Mouse (Mus musculus): ENCODE data around the gene Ccdc124. TPM values are rescaled to one million over a fixed set of nuclear protein-coding genes. Genes with fewer than 3 reads are reported as not detected.
A peak's percentile ranks its signal among the peaks of the same experiment; 100 is the strongest.

The Ccdc124 gene
- polyA plus RNA-seq, 1 experiment: 142 TPM

- no peaks in the 10 kb centered on the region for H3K27me3 ChIP-seq (ENCODE audit: control insufficient read depth, insufficient read depth, insufficient read length)
- H3K79me2 ChIP-seq (ENCODE audit: control insufficient read depth, insufficient read depth): peaks cover 11% of the 10 kb centered on the region
- H3K36me3 ChIP-seq (ENCODE audit: control insufficient read depth, insufficient read depth): peaks cover 27% of the 10 kb centered on the region
- no peaks in the 10 kb centered on the region for H3K79me3 ChIP-seq (ENCODE audit: low read depth)
- H3ac ChIP-seq (ENCODE audit: control insufficient read depth, insufficient read length, low read depth): no peak overlapping the region
- no peak overlapping the region for H3K4me3 ChIP-seq (ENCODE audit: insufficient read depth, poor library complexity, severe bottlenecking)
- TF ChIP-seq CTCF (IDR thresholded peaks at IDR 0.05; ENCODE audit: control insufficient read depth, insufficient read depth, insufficient read length) (no peak), CEBPB (IDR thresholded peaks at IDR 0.05; ENCODE audit: low read depth) (no peak), MAX (IDR thresholded peaks at IDR 0.05) (no peak), USF1 (IDR thresholded peaks at IDR 0.05; ENCODE audit: low read depth) (no peak)
Measured at GRCm38 (mm10) chr8:70890656-70891055, 16.9 kb upstream of the Ccdc124 start.

- no peaks in the 10 kb centered on the region for H3K36me3 ChIP-seq (ENCODE audit: control insufficient read depth, insufficient read depth)
- TF ChIP-seq CTCF (IDR thresholded peaks at IDR 0.05; ENCODE audit: control insufficient read depth, insufficient read depth, insufficient read length): no peak
- no peak for TF ChIP-seq CEBPB (IDR thresholded peaks at IDR 0.05; ENCODE audit: low read depth)
- TF ChIP-seq MYOD1 (IDR thresholded peaks at IDR 0.05; ENCODE audit: control insufficient read depth, insufficient read length, low read depth): no peak
- no peak for TF ChIP-seq USF1 (IDR thresholded peaks at IDR 0.05; ENCODE audit: low read depth)
- no peak for TF ChIP-seq MYOG (IDR thresholded peaks at IDR 0.05; ENCODE audit: control insufficient read depth, extremely low read depth, insufficient read length)
- no peak for TF ChIP-seq FOSL1 (IDR thresholded peaks at IDR 0.05; ENCODE audit: insufficient read depth, low read length, poor library complexity, severe bottlenecking)
- no peak for TF ChIP-seq MAX (IDR thresholded peaks at IDR 0.05)
- H3ac ChIP-seq (ENCODE audit: control insufficient read depth, insufficient read length, low read depth): no peak overlapping the region
- no peaks in the 10 kb centered on the region for H3K79me3 ChIP-seq (ENCODE audit: low read depth)
- H3K27me3 ChIP-seq (ENCODE audit: control insufficient read depth, insufficient read depth, insufficient read length): no peaks in the 10 kb centered on the region
- no peaks in the 10 kb centered on the region for H3K79me2 ChIP-seq (ENCODE audit: control insufficient read depth, insufficient read depth)
- no peak overlapping the region for H3K4me3 ChIP-seq (ENCODE audit: insufficient read depth, poor library complexity, severe bottlenecking)
Measured at GRCm38 (mm10) chr8:70887669-70888068, 13.9 kb upstream of the Ccdc124 start.

- no peaks in the 10 kb centered on the region for H3K36me3 ChIP-seq (ENCODE audit: control insufficient read depth, insufficient read depth)
- TF ChIP-seq MYOD1 (IDR thresholded peaks at IDR 0.05; ENCODE audit: control insufficient read depth, insufficient read length, low read depth) (no peak), MYOG (IDR thresholded peaks at IDR 0.05; ENCODE audit: control insufficient read depth, extremely low read depth, insufficient read length) (no peak), FOSL1 (IDR thresholded peaks at IDR 0.05; ENCODE audit: insufficient read depth, low read length, poor library complexity, severe bottlenecking) (no peak)
- H3K4me3 ChIP-seq (ENCODE audit: insufficient read depth, poor library complexity, severe bottlenecking): no peak overlapping the region
Measured at GRCm38 (mm10) chr8:70885612-70886011, 11.9 kb upstream of the Ccdc124 start.

GRCm38 (mm10) chr8:70884683-70885082 is 10.9 kb upstream of the Ccdc124 start:
- H3K79me3 ChIP-seq (ENCODE audit: low read depth): no peaks in the 10 kb centered on the region
- TF ChIP-seq CEBPB (IDR thresholded peaks at IDR 0.05; ENCODE audit: low read depth): no peak
- no peak for TF ChIP-seq FOSL1 (IDR thresholded peaks at IDR 0.05; ENCODE audit: insufficient read depth, low read length, poor library complexity, severe bottlenecking)
- TF ChIP-seq MYOG (IDR thresholded peaks at IDR 0.05; ENCODE audit: control insufficient read depth, extremely low read depth, insufficient read length): no peak
- TF ChIP-seq USF1 (IDR thresholded peaks at IDR 0.05; ENCODE audit: low read depth): no peak
- no peak for TF ChIP-seq CTCF (IDR thresholded peaks at IDR 0.05; ENCODE audit: control insufficient read depth, insufficient read depth, insufficient read length)
- no peak for TF ChIP-seq MYOD1 (IDR thresholded peaks at IDR 0.05; ENCODE audit: control insufficient read depth, insufficient read length, low read depth)
- no peak for TF ChIP-seq MAX (IDR thresholded peaks at IDR 0.05)
- H3K27me3 ChIP-seq (ENCODE audit: control insufficient read depth, insufficient read depth, insufficient read length): no peaks in the 10 kb centered on the region
- no peak overlapping the region for H3K4me3 ChIP-seq (ENCODE audit: insufficient read depth, poor library complexity, severe bottlenecking)
- no peaks in the 10 kb centered on the region for H3K36me3 ChIP-seq (ENCODE audit: control insufficient read depth, insufficient read depth)
- no peak overlapping the region for H3ac ChIP-seq (ENCODE audit: control insufficient read depth, insufficient read length, low read depth)
- H3K79me2 ChIP-seq (ENCODE audit: control insufficient read depth, insufficient read depth): no peaks in the 10 kb centered on the region

More at GRCm38 (mm10) chr8:70885612-70886011, 11.9 kb upstream of the Ccdc124 start:
- no peak overlapping the region for H3ac ChIP-seq (ENCODE audit: control insufficient read depth, insufficient read length, low read depth)
- H3K79me3 ChIP-seq (ENCODE audit: low read depth): no peaks in the 10 kb centered on the region
- H3K27me3 ChIP-seq (ENCODE audit: control insufficient read depth, insufficient read depth, insufficient read length): no peaks in the 10 kb centered on the region
- H3K79me2 ChIP-seq (ENCODE audit: control insufficient read depth, insufficient read depth): no peaks in the 10 kb centered on the region

- TF ChIP-seq CEBPB (IDR thresholded peaks at IDR 0.05; ENCODE audit: low read depth): no peak
- TF ChIP-seq MAX (IDR thresholded peaks at IDR 0.05): no peak
- no peak for TF ChIP-seq MYOD1 (IDR thresholded peaks at IDR 0.05; ENCODE audit: control insufficient read depth, insufficient read length, low read depth)
- H3K79me3 ChIP-seq (ENCODE audit: low read depth): no peaks in the 10 kb centered on the region
Measured at GRCm38 (mm10) chr8:70884186-70884585, 10.5 kb upstream of the Ccdc124 start.

GRCm38 (mm10) chr8:70880546-70880945 is 6.8 kb upstream of the Ccdc124 start:
- no peak overlapping the region for H3ac ChIP-seq (ENCODE audit: control insufficient read depth, insufficient read length, low read depth)
- TF ChIP-seq USF1 (IDR thresholded peaks at IDR 0.05; ENCODE audit: low read depth): peak; percentile 47
- no peak for TF ChIP-seq MYOD1 (IDR thresholded peaks at IDR 0.05; ENCODE audit: control insufficient read depth, insufficient read length, low read depth)
- TF ChIP-seq MYOG (IDR thresholded peaks at IDR 0.05; ENCODE audit: control insufficient read depth, extremely low read depth, insufficient read length): no peak
- no peaks in the 10 kb centered on the region for H3K27me3 ChIP-seq (ENCODE audit: control insufficient read depth, insufficient read depth, insufficient read length)
- H3K79me2 ChIP-seq (ENCODE audit: control insufficient read depth, insufficient read depth): no peaks in the 10 kb centered on the region
- H3K79me3 ChIP-seq (ENCODE audit: low read depth): no peaks in the 10 kb centered on the region
- H3K4me3 ChIP-seq (ENCODE audit: insufficient read depth, poor library complexity, severe bottlenecking): no peak overlapping the region
- H3K36me3 ChIP-seq (ENCODE audit: control insufficient read depth, insufficient read depth): no peaks in the 10 kb centered on the region

More at GRCm38 (mm10) chr8:70884186-70884585, 10.5 kb upstream of the Ccdc124 start:
- Histone ChIP-seq H3K4me3 (ENCODE audit: insufficient read depth, poor library complexity, severe bottlenecking) (no peak overlapping the region), H3K79me2 (ENCODE audit: control insufficient read depth, insufficient read depth) (no peaks in the 10 kb centered on the region), H3ac (ENCODE audit: control insufficient read depth, insufficient read length, low read depth) (no peak overlapping the region), H3K27me3 (ENCODE audit: control insufficient read depth, insufficient read depth, insufficient read length) (no peaks in the 10 kb centered on the region), H3K36me3 (ENCODE audit: control insufficient read depth, insufficient read depth) (no peaks in the 10 kb centered on the region)
